Mouse (Mus musculus) testis, postnatal 10 days (tissue): Measurements from ENCODE around the gene Rhbdd1.

Experiments used
- DNase-seq: peaks from one replicate; pipeline ENCODE4 v3.0.0; 2021; ENCODE audit warnings: low spot score

Gene Rhbdd1

GRCm38 (mm10) chr1:82482371-82482770 lies 166.1 kb downstream of the Rhbdd1 start:
- DNase-seq, result no peak

GRCm38 (mm10) chr1:82486371-82486770 lies 170.1 kb downstream of the Rhbdd1 start:
- no peak for DNase-seq

GRCm38 (mm10) chr1:82491954-82492353 lies 175.7 kb downstream of the Rhbdd1 start:
- no peak for DNase-seq
